Mouse (Mus musculus) layer of hippocampus, postnatal 10 days (tissue): ENCODE measurements at regions not wholly inside any gene's neighbourhood (a gene's known extent, or its start where the extent isn't known, plus 50 kb on each side); places are given as distances from the start of the nearest gene placed in this dataset.
"Not testable (repeated sequence)": the region's sequence is repeated elsewhere in the genome, so short reads cannot be mapped to it uniquely, and the experiment has no call there.

Experiments
- DNase-seq, 2 experiments: peaks; one replicate each; pipeline ENCODE4 v3.0.0; 2021; ENCODE audit warnings: low spot score in 2 of 2

GRCm38 (mm10) chr7:113010150-113010549 is 56.4 kb downstream of the Rassf10 start:
- DNase-seq = no peak

- DNase-seq = no peak
Observed at GRCm38 (mm10) chr7:113017092-113017755, 63.5 kb downstream of the Rassf10 start.

GRCm38 (mm10) chr7:113021412-113021811 is 67.7 kb downstream of the Rassf10 start:
- no peak for DNase-seq

GRCm38 (mm10) chr7:113022516-113022915 is 68.8 kb downstream of the Rassf10 start:
- DNase-seq = no peak

GRCm38 (mm10) chr7:113025758-113026157 is 72.0 kb downstream of the Rassf10 start:
- no peak for DNase-seq

- DNase-seq = no peak
Observed at GRCm38 (mm10) chr7:113026290-113027075, 72.7 kb downstream of the Rassf10 start.

GRCm38 (mm10) chr7:113027125-113027801 is 73.5 kb downstream of the Rassf10 start:
- no peak for DNase-seq

- DNase-seq = no peak
Observed at GRCm38 (mm10) chr7:113030053-113030752, 76.4 kb downstream of the Rassf10 start.

- no peak for DNase-seq
Observed at GRCm38 (mm10) chr7:113035751-113036150, 82.0 kb downstream of the Rassf10 start.

- DNase-seq = no peak
Observed at GRCm38 (mm10) chr7:113037825-113038613, 84.3 kb downstream of the Rassf10 start.

GRCm38 (mm10) chr7:113038906-113039671 is 85.3 kb downstream of the Rassf10 start:
- no peak for DNase-seq

GRCm38 (mm10) chr7:113045613-113046159 is 91.9 kb downstream of the Rassf10 start:
- not testable (repeated sequence) for DNase-seq

- no peak for DNase-seq
Observed at GRCm38 (mm10) chr7:113046406-113046805, 92.6 kb downstream of the Rassf10 start.

- DNase-seq = no peak
Observed at GRCm38 (mm10) chr7:113047583-113047982, 93.8 kb downstream of the Rassf10 start.

- DNase-seq = peak; percentile 19 to 28
Observed at GRCm38 (mm10) chr7:113048097-113048795, 94.5 kb downstream of the Rassf10 start.

- DNase-seq = no peak
Observed at GRCm38 (mm10) chr7:113049440-113049839, 95.7 kb downstream of the Rassf10 start.

- DNase-seq = peak in 1 of 2 experiments; percentile 16
Observed at GRCm38 (mm10) chr7:113052952-113053351, 99.2 kb downstream of the Rassf10 start.

GRCm38 (mm10) chr7:113056421-113056820 is 102.7 kb downstream of the Rassf10 start:
- DNase-seq = no peak
